Mouse (Mus musculus): Measurements from ENCODE around the gene Mmp21.
"Not testable (repeated sequence)": the region's sequence is repeated elsewhere in the genome, so short reads cannot be mapped to it uniquely, and the experiment has no call there.

The Mmp21 gene

DNA sequence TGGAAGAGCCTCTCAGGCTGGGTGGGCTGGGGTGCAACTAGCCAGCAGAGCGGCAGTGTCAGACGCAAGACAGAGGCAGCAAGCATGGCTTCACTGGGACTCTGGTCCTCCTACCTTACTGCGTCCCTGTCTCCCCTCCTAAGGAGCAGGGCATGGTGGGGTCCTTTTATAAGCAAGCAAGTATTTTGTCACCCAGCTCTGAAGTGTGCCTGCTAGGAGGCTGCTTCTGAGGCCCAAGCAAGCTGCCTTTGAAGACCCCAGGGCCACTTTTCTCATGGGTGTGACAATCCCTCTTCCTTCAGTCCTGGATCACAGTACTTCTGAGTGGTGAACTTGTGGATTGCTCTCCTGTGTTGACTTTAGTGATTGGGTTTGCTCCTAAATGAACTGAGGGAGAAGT, at the start of gene Mmp21:
Gene Mmp21 (minus strand): TSS at position 101 of the 400 bp plus-strand sequence.
- DNase-seq = no peak

DNA sequence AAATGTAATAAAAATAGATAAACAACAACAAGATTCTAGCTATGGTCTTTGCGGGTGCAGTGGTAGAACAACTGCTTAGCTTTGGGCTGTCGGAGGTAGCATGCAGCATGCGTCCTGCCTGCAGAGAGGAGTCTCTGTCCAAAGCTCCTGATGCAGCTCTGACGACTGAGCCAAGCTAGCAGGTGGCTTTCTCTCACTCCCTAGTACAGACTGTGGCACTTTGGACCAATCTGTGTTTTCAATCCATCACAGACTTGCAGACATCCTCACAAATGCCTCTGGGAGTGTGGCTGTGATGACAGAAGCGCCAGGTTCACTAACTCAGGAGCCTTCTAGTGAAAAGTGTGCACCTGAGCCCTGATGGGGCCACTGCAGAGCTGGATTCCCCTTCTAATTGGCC, 49.5 kb upstream of the Mmp21 start:
- DNase-seq = peak; percentile 28

DNA sequence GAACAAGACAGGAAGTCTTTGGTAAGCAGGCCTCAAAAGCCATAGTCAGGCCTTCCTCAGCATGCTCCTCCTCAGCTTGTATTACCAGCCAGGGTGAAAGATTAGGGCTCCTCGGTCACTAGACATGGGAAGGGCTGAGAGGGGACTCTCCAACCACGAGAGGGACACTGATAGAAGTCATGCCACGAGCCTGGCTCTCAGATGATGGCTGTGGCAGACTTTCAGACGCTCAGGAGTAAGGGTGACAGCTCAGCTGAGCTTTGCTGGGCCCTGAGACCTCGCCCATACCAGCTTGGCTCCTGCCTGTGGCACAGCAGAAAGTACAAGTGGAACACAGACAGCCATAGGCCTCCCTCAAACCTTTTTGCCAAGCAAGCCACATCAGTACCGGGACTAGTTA, 47.2 kb upstream of the Mmp21 start:
- DNase-seq = no peak

DNA sequence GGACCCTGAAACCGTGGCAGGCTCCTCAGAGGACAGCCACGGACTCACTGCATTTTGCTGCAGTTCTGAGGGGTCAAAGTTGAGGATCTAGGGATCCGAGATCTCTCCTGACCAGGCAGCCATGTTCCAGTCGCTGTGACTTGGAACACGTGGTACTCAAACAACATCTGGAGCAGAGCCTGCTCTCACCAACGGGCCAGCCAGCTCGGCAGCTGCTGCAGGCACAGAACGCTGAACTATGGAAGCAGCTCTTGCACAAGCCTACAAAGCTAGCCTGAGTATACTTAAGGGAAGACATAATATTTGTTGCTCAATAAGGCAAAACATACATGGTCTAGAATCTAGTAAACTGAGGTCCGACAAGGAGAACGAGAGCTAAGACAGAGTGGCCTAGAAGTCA, 45.7 kb upstream of the Mmp21 start:
- no peak for DNase-seq

DNA sequence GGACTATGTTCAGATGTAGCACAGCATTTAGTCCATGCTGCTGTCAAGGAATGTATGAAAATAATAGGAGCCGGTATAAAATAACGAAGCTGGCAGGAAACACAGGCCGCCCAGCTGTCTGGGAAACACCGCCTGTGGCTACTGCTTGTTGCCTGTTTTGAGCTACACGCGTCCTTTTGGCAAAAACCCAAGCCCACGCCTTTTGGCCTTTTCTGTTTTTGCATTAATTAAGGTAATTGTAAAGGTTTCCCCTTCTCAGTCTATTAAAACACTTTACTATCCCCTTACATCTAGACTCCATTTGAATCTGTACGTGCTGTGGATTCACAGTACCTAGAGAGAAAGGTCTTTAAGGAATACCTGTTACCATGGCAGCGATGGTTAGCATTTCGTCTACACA, 45.0 kb upstream of the Mmp21 start:
- DNase-seq = no peak

DNA sequence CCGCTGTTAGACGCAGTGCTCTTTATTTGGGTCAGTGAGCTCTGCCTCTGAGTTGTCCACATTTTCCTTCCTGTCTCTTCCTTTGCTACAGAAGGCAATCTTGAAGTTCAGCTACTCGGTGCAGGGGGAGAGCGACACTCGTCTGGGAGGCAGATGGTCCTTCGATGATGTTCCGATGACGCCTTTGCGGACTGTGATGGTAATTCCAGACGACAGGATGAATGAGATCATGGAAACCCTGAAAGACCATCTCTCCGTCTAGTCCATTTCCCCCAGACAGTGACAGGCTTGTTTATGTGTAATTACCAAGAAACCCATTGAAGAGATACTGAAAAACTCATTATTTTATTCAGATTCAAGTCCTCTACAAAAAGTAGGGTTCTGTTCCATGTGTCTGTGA, 40.8 kb upstream of the Mmp21 start:
- no peak for DNase-seq

DNA sequence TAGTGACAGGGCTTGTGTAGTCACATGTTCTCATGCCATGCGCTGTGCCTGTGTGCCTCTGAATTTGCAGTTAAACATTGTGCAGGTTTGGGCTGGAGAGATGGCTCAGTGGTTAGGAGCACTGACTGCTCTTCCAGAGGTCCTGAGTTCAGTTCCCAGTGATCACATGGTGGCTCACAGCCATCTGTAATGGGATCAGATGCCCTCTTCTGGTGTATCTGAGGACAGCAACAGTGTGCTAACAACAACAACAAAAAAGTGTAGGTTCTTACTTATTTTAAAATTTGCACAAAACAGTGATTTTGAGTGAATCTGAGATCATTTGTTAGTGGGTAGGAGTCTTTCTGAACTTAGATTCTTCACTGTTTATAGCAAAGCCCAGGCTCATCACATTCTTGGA, 38.7 kb upstream of the Mmp21 start:
- DNase-seq = no peak

DNA sequence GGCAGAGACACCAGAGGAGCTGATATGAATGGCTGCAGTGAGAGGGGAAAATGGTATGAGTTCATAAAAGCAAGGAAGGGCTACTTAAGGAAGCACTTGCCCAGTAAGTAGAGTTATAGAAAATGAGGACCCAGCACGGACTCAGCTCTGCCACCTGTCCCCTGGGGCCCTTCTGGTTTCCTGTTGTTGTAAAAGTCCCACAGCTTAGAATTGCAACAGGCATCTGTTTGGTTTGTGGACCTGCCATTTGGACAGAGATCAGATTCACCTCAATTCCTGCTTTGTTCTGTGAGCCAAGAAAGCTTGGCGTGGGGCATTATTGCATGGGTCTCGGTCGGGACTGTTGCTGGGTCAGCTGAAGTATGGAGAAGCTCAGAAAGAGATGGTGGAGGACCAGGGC, 35.5 kb upstream of the Mmp21 start:
- DNase-seq = no peak

DNA sequence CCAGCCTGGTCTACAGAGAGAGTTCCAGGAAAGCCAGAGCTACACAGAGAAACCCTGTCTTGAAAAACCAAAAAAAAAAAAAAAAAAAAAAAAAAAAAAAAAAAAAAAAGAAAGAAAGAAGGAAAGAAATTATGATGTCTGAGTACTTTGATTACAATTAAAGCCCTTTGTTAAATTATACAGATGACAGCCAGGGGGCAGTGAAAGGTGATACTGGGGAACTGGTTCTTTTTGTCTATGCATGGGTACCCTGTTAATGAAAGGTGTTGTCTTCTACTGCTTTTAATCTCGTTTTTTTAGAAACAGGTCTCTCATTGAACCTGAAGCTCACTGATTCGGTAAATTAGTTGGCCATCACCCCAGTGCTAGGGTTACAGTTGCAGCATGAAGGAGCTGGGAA, 27.4 kb upstream of the Mmp21 start:
- no peak for DNase-seq

DNA sequence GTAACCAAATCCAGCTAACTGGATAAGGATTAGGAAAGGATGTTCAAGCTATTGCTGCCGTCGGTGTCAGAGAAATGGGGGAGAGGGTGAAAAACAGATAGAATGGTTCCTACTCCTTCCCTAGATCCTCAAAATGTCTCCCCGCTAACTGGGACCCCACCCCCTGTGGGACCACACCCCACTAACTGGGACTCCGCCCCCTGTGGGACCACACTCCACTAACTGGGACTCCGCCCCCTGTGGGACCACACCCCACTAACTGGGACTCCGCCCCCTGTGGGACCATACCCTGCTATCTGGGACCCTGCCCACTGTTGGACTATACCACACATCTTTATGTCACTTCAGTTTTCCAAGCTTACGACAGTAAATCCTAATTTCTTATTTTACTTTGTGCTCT, 24.0 kb upstream of the Mmp21 start:
- no peak for DNase-seq

DNA sequence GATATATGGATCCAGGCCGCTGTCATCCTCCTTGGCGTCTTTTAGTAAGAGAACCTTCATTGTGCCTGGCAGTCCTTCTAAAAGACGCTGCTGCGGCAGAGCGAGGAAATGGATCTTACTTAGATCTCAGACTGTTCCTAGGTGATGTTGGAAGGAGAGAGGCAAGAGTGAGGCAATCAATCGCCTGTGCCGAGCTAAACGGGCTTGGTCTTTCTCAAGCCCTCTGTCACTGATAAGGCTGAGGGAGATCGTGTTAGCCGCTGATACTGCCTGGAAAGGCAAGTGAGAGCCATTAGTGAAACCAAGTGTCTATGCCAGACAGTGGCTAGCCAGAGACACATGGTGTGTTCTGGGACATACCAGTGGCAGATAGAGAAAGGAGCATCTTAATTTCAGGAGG, 22.5 kb upstream of the Mmp21 start:
- no peak for DNase-seq

DNA sequence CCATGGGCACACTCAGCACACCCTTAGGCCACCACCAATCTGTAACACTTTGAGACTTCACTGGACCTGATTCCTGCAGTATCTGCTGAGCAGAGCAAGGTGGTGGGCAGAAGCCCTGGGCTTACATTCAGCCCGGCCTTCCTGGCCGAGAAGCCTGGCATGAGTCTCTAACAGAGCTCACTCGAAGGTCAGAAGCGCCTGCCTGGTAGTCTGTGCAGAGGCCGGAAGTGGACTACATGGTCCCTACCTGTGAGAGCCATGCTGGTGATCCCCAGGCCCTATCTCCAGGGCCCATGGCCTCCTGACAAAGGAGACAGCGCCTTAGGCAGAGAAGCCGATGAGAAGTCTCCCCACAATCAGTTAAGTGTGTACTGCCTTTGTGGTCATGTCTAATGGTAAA, 21.5 kb upstream of the Mmp21 start:
- no peak for DNase-seq

DNA sequence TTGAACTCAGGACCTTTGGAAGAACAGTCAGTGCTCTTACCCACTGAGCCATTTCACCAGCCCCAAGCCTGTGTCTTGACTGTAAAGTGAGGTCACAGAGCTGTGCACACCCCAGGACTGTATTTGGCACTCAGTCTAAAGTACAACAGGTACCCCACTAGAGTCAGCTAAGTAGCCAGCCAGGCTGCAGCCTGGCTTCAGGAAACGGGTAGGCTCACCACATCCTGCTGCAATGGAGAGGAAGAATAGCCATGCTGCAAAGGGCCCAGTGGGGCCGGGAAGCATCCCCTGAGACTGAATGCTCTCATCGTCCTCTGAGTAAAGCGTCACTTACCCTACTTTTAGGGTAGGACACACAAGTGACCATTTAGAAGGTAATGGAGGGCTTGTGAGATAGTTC, 20.0 kb upstream of the Mmp21 start:
- no peak for DNase-seq

DNA sequence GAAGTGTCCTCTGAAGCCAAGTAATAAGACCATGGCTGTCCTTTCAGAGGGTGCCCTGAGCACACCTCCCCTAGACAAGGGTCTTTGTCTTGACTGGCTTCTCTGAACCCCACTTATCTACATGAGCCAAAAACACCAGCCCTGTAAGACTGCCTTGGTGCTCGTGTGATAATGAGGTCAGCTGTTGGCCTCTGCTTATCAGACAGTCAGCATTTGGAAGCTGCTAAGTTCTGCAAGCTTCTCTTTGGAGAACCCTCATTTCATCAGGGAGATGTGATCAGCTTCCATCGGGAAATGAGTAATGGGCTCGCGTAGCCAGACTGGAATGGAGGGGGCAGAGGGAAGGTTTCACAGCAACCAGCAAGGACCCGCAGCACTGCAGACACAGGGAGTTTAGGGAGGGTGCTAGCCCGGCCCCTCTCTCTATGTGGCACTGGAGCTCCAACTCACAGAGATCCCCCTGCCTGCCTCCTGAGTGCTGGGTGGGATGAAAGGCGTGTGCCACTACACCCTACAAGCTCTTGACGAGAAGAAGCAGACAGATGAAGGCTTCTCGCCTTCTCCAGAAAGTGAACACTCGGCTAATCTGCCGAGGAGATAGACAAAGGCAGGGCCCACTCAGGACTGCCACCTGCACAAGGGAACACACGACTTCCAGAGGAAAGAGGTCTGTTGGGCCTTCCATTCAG, 18.3 kb upstream of the Mmp21 start:
- no peak for DNase-seq

DNA sequence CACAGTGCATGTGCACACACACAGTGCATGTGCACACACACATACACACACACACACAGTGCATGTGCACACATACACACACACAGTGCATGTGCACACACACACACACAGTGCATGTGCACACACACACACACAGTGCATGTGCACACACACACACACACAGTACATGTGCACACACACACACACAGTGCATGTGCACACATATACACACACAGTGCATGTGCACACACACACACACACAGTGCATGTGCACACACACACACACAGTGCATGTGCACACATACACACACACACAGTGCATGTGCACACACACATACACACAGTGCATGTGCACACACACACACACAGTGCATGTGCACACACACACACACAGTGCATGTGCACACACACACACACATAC, 5.8 kb upstream of the Mmp21 start:
- DNase-seq = not testable (repeated sequence)

DNA sequence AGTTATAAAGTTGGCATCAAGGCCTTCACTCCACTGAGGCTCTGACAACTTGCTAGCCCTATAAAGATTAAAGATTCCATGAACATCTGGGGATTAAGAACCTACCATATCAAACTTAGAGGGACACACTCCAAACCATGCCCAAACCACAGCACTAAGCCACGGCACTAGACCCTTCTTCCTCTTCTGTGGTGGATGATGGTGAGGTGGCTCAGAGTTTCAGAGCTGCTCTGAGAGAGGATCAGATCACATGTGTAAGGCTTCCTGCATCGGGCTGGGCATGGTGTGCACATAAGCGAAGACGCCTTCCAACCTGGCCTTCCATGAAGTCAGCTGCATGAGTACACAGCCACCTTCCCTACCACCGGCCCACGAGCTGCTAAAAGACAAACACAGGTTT, 4.8 kb upstream of the Mmp21 start:
- no peak for DNase-seq

DNA sequence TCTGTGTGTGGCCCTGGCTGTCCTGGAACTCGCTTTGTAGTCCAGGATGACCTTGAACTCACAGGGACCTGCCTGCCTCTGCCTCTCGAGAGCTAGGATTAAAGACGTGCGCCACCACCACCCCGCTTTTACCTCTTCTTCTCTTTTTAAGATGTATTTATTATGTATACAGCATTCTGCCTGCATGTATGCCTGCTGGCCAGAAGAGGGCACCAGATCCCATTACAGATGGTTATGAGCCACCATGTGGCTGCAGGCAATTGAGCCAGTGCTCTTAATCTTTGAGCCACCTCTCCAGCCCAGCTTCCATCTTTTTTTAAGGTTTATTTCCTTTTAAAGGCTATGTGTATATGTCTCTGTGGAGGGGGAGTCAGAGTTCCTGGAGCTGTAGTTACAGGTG, 4.2 kb upstream of the Mmp21 start:
- DNase-seq = no peak

DNA sequence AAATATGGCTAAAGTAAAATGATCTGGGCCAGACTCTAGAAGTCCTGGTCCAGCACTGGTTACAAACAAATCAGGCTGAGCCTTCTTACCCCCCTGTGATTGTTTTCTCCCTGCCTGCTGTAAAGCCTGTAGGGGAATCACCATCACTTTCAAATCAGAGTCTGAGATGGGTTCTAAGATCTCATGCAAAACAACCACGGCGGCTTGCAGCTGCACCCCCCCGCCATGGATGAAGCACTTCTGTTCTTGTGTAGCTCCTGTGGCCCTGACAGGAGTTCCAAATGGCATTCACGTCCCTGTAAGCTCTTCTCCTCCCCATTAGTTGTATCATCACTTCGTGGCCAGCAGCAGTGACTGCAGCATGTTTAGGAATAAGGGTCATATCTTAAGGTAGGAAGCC, 3.8 kb upstream of the Mmp21 start:
- no peak for DNase-seq

DNA sequence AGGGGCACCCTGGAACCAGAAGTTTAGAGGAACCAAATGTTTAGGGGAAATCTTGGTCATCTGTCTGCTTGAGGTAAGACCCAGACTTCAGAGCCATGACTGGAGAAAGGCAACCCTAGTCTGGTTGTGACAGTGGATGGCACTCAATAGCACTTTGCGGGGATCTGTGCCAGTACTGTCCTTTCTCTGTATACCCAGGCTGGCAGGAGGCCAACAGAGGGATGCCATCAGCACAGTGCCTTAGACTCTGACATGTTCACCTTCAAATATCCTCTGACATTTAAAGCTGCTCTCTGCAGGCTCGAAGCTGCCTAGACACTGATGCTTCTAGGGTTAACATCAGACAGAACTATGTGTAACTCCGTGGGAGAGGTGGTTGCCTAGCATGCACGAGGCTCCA, 422 bp downstream of the Mmp21 start:
- peak; percentile 39 for DNase-seq

DNA sequence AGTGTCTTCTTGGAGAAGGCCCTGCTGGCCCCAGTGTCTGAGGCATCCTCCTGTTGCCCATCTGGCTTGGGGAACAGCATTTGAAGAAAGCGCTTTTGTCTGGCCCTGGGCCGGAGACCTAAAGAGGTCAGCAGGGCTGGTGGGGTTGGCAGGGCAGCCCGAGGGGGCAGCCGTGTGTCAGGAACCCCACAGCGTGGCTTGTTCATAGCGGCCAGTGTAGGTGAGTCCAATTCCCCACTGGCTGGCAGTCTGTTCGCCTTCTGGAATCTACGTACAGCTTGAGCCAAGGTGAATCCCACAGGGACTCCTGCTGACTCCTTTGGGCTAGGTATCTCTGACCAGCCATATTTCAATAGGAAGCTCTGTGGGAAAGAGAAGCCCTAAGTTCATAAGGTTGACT, 1.1 kb downstream of the Mmp21 start:
- peak; percentile 86 for DNase-seq

DNA sequence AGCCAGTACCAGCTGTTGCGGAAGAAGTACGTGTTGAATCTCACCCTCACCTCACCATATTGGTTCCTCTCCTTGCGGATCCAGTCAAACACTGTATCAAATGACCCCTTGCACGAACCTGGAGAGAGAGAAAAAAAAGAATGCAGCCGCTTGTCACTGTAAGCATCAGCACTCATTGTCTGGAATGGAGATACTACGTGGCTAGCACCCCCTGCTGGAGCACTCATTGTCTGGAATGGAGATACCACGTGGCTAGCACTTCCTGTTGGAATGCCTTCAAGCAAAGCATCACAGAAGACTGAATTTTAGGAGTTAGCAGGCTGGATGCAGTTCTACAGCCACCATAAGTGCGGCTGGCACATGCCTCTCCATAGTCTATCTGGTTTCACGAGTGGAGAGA, 3.9 kb downstream of the Mmp21 start:
- no peak for DNase-seq

DNA sequence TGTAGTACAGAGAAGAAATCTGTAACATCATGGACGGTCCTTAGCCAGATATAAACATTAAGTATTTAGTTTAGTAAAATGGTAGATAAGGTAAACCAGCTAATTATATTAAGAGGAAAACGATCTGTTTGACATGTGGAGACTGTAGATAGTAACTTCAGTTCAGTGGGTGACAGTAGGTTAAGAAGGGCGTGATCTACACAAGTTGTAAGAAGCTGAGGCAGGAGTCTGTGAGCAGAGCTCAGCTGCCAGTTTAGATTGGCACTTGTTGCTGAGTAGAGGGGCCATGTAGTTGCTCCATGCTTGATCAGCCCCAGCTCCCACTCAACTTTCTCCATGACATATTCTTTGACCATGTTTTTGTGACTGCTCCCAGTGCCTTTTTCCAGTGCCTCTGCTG, 9.0 kb downstream of the Mmp21 start:
- no peak for DNase-seq

DNA sequence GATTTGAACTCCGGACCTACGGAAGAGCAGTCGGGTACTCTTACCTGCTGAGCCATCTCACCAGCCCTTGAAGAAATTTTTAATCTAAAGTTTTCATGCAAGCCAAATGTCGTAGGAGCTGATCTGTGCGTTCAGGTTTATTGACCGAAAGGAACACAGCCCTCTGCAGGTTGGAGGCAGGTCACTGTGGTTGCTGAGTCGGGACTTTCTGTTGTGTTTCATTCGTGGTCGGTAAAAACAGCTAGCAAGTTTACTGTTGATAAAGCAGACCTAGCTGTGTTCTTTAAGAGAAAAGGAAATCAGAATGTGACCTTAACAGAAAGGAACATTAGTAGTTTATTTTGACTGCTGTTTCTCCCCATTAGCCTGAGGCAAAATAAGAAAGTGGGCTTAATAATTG, 9.9 kb downstream of the Mmp21 start:
- DNase-seq = no peak

DNA sequence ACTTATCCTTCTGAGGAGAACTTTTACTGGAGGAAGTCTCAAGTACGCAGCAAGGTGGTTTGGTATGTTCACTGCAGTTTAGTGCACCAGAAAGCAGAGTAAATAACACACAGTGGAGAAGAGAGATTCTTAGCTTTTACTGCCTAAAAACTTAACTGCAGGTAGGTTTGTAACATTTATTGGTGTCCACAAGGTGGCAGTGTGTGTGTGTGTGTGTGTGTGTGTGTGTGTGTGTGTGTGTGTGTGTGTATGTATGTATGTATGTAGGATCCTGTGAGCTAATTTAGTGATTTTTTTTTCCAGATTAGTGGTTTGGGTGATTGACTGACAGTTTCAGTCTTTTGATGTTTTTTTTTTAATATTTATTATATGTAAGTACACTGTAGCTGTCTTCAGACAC, 10.8 kb downstream of the Mmp21 start:
- DNase-seq = no peak

DNA sequence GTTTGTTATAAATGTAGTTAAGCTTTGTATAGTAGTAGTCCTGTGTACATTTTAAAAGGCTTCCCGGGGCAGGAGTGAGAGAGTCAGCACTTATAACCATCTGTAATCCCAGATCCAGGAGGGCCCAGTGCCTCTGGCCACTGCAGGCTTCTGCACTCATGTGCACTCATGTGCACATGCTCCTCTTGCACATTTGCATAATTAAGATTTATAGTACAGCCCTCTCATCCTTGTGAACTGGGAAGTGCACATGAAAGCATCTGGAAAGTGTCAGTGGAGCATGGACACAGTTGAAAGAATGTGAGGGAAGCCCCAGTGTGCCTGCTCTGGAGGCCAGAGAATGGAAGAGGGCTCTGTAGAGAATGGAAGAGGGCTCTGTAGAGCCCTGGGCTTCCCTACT, 17.4 kb downstream of the Mmp21 start:
- DNase-seq = no peak

DNA sequence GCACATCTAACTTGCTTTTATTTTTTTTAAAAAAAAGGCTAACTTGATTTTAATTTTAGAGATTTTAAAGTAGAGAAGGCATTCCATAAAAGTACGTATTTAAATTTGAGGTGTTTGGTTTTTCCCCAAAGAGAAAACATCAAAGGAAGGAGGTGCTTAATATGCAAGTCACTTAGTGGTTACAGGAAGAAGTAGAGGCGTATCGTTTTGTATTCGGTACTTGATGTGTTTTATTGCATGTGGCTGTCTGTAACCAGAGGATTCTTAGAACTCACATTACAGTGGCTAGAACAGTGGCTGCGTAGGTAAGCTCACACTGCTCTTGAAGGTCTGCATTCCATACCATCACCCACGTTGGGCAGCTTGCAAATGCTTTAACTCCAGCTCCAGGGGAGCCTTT, 34.1 kb downstream of the Mmp21 start:
- no peak for DNase-seq

Measured in cerebellum, adult 11-12 months (tissue).